Mouse (Mus musculus) B cell, adult 62 days (primary cell): ENCODE data around the gene Usp32. TPM values are rescaled to one million over a fixed set of nuclear protein-coding genes. Genes with fewer than 3 reads are reported as not detected.

Experiments
- total RNA-seq: library from RNA; stranded (reverse); gene quantifications from 4 replicates; pipeline ENCODE4 v1.2.4, GENCODE M21; 2023

Usp32 gene
- 23.4 to 33.3 TPM (median 30.2 TPM) in 4 replicates for total RNA-seq

DNA sequence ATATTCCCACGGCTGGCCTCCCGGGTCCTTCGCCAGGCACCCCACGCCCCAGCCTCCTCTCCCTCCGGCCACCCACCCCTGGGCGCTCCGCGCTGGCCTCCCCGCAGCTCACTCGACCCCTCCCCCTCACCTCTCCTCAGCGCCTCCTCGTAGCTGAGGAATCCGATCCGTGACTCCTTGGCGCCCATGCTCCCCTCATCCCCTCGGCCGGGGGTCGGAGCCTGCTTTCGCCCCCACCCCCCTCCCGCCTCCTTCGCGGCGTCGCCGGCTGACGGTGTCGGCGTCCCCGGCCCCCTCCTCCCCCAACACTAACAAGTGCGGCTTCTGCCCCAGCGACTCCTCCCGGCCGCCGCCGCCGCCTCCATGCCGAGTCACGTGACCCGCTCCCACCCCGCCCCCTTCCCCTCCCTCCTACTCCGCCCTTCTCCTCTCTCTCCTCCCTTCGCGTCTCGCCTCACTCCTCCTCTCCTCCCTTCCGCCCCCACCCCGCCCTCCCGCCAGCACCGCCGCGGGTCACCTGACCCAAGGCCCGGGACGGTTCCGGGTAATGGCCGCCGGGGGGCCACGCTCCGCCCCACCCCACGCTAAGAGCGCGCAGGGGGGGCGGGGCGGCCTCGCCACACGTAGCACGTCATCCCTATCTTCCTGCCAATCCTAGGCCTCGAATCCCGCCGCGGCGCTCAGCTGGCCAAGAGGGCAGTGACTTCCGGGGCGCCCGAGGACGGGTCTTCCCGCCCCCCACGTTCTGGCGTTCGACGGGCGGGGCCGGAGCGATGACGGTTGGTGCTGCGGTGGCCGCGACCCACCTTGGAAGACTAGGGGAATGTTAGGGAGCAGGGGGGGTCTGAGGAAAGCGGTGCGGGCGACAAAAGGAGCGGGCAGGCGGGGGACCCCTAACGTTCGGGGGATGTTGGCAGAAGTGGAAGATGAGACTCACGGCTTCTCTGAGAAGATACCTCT, at the start of gene Usp32:
TSS of gene Usp32 (minus strand) at position 581 of the 960 bp plus-strand sequence.

DNA sequence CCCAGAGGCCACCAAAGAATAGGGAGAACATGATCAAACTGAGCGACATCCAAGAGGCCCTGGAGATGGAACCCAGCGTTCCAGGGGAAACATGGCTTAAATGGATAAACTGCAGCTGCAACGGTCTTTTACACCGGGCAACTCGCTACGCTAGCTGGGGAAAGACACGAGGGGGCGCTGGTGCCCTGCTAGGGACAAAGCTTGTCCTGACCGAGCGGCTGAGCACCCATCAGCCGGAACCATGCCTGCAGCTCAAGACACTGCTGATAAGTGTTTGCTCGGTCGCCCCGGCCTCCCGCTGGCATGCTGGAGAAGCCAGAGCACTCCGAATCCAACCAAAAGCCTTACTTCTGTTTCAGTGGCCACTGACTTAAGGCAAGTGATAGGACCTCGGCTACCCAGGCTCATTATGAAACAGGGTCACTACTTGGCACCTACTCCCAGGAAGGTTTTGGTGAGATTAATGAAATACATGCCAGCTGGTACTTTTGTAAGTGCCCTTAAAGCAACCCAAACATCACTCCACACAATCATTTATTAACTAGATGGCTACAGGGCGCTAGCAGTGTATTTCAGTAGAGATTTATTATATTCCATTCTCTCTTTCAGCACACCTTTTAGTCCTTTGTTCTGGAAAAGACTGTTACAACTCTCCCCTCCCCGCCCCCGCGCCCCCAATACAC, 30.2 kb upstream of the Usp32 start, which contains the start of gene 1700125H20Rik:
TSS of gene 1700125H20Rik (plus strand) at position 347 of the 683 bp plus-strand sequence.

DNA sequence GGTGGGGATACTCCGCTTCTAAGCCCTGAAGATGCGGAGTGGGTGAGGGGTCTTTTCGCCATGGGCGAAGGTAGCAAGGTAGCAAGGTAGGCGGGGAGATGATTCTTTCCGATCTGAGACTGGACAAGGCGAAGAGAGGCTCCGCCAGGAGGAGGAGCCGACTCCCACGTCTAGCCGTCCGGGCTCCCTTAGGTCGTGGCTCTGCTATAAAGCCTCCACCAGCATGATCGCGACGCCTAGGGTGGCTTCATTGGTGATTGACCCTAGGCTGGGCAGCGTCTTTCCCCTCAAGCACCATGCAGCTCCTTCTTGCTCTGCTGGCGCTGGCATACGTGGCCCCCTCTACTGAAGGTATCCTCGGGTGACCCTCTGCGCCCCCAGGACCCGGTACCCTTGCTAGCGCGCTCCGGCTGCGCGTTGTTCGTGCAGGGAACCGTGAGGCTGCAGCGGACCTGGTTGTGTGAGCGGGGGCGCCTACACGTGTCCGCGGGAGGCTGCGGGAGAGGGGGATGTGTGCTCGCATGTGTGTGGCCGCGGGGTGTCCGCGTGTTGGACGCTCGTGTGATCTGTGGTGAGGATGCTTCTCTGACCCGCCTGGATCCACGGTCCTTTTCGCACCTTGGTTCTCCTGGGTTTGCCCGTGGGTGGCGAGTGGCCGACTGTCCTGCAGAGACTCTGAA, 182.2 kb downstream of the Usp32 start, which contains the start of gene Car4:
TSS of gene Car4 (plus strand) at position 196 of the 680 bp plus-strand sequence.

Other genes with a start within 250 kb of the Usp32 start
- gene Znhit3, start 223.8 kb downstream of the Usp32 start, total RNA-seq: 36.3 to 39.4 TPM (median 38.3 TPM) in 4 replicates
- not detected in 4 replicates for gene Car4, start 182.4 kb downstream of the Usp32 start, total RNA-seq
- gene 1700125H20Rik, start 30.2 kb upstream of the Usp32 start, total RNA-seq: not detected in 4 replicates
- gene Appbp2, start 95.0 kb upstream of the Usp32 start, total RNA-seq: 22.6 to 25.5 TPM (median 23.9 TPM) in 4 replicates
- 35.1 to 38.5 TPM (median 36.9 TPM) in 4 replicates for gene Ppm1d, start 171.1 kb upstream of the Usp32 start, total RNA-seq
- gene Bcas3, start 213.0 kb upstream of the Usp32 start, total RNA-seq: 49.7 to 63.8 TPM (median 54.2 TPM) in 4 replicates